Mouse (Mus musculus) ES-Bruce4 (cell line): ENCODE results near the gene Gadd45g.

ENCODE experiments used
- CTCF ChIP-seq: IDR thresholded peaks from one replicate; pipeline ENCODE4 v1.8.1; 2011; ENCODE audit warnings: low read depth, low read length
- POLR2A ChIP-seq: IDR thresholded peaks from one replicate; pipeline ENCODE4 v1.8.1; 2011; ENCODE audit warnings: low read length; ENCODE audit not compliant: insufficient read depth

GRCm38 (mm10) chr13:51872963-51873514 lies 26.6 kb downstream of the Gadd45g start:
- no peak for TF ChIP-seq CTCF
- no peak for TF ChIP-seq POLR2A
